Mouse (Mus musculus): ENCODE measurements at regions not wholly inside any gene's neighbourhood (a gene's known extent, or its start where the extent isn't known, plus 50 kb on each side); places are given as distances from the start of the nearest gene placed in this dataset.

DNA sequence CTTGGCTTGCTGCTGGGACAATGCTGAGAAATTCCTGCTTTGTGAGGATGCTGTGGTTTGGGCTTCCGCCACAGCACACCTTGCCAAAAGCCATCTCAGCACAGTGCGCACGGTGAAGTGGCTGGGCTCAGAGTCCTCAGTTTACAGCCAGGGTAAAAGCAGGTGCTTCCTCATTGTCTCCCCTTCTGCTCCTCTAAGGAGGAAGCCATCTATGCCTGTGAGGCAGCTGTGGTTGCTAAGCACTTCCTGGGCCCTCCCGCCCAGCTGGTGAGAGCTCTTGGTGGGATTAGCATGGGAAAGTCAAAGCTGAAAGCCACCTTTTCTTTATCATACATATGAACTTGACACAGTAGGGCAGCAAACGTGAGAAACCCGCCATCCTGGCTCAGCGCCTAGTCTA, 120.2 kb downstream of the Mycn start:
- H3K27me3 ChIP-seq (ENCODE audit: insufficient read depth, low read length): no peaks in the 10 kb centered on the region
- no peak overlapping the region for H3K27ac ChIP-seq (ENCODE audit: low read depth, low read length)
- no peak overlapping the region for H3K9ac ChIP-seq (replicated peaks; ENCODE audit: low read length, poor library complexity, severe bottlenecking)
- no peak overlapping the region for H3K4me3 ChIP-seq (ENCODE audit: low read depth, low read length)
- no peaks in the 10 kb centered on the region for H3K9me3 ChIP-seq (ENCODE audit: low read length)
- no peaks in the 10 kb centered on the region for H3K36me3 ChIP-seq (ENCODE audit: insufficient read depth, low read length)
- TF ChIP-seq CTCF (IDR thresholded peaks at IDR 0.05): no peak
- 70% methylated on average over 7 of the region's 7 CpGs for WGBS
- H3K4me1 ChIP-seq (ENCODE audit: insufficient read depth, low read length): no peaks in the 10 kb centered on the region
- no peak for DNase-seq (ENCODE audit: low spot score)
- ATAC-seq (ENCODE audit: low FRiP score): no peak
- no peak overlapping the region for H3K4me2 ChIP-seq (ENCODE audit: low read depth, low read length, poor library complexity, severe bottlenecking)

DNA sequence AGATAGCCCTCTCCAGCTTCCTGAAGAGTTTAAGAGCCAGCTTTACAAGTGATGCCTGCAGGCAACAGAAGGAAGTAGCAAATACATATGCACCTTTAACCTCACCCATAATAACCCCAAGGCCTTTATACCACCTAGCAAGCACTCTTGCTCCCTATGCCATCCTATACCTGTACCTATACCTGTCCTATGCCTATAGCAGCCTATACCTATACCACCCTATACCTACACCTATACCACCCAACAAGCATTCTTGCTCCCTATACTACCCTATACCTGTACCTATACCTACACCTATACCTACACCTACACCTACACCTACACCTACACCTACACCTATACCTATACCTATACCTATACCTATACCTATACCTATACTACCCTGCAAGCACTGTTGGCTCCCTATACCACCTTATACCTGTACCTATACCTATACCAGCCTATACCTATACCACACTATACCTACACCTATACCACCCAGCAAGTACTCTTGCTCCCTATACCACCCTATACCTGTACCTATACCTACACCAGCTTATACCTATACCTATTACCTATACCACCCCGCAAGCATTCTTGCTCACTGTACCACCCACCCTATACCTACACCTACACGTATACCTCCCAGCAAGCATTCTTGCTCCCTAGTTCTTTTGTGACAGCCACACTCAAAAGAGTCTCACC, 120.9 kb downstream of the Mycn start:
- Histone ChIP-seq H3K9me3 (ENCODE audit: low read length) (no peaks in the 10 kb centered on the region), H3K27me3 (ENCODE audit: insufficient read depth, low read length) (no peaks in the 10 kb centered on the region), H3K9ac (replicated peaks; ENCODE audit: low read length, poor library complexity, severe bottlenecking) (no peak overlapping the region), H3K4me1 (ENCODE audit: insufficient read depth, low read length) (no peaks in the 10 kb centered on the region), H3K27ac (ENCODE audit: low read depth, low read length) (no peak overlapping the region), H3K4me3 (ENCODE audit: low read depth, low read length) (no peak overlapping the region), H3K4me2 (ENCODE audit: low read depth, low read length, poor library complexity, severe bottlenecking) (no peak overlapping the region), H3K36me3 (ENCODE audit: insufficient read depth, low read length) (no peaks in the 10 kb centered on the region)
- DNase-seq (ENCODE audit: low spot score) (no peak), ATAC-seq (ENCODE audit: low FRiP score) (0 out of 2 replicates have a peak, but pooled peaks have one; percentile 16)
- TF ChIP-seq CTCF (IDR thresholded peaks at IDR 0.05): no peak
- 96% methylated on average over 2 of the region's 2 CpGs for WGBS

DNA sequence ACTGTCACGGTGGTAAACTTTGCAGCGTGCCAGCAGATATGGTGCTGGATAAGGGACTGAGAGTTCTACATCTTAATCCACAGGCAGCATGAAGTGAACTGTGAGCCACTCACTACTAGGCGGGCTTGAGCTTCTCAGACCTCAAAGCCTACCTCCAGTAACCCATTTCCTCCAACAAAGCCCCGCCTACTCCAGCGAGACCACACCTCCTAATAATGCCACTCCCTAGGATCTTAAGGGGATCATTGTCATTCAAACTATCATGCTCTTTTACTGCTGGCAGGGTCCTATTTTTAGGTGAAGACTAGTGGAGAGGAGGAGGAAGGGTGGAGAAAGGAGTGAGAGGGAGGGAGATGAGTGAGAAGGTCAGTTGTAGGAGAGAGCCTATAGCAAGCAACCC, 122.0 kb downstream of the Mycn start:
- Histone ChIP-seq H3K9ac (replicated peaks; ENCODE audit: low read length, poor library complexity, severe bottlenecking) (no peak overlapping the region), H3K4me2 (ENCODE audit: low read depth, low read length, poor library complexity, severe bottlenecking) (no peak overlapping the region), H3K36me3 (ENCODE audit: insufficient read depth, low read length) (no peaks in the 10 kb centered on the region), H3K27me3 (ENCODE audit: insufficient read depth, low read length) (no peaks in the 10 kb centered on the region), H3K4me3 (ENCODE audit: low read depth, low read length) (no peak overlapping the region), H3K27ac (ENCODE audit: low read depth, low read length) (no peak overlapping the region), H3K4me1 (ENCODE audit: insufficient read depth, low read length) (no peaks in the 10 kb centered on the region), H3K9me3 (ENCODE audit: low read length) (no peaks in the 10 kb centered on the region)
- 75% methylated on average over 5 of the region's 5 CpGs for WGBS
- TF ChIP-seq CTCF (IDR thresholded peaks at IDR 0.05): no peak
- ATAC-seq (ENCODE audit: low FRiP score) (no peak), DNase-seq (ENCODE audit: low spot score) (no peak)

DNA sequence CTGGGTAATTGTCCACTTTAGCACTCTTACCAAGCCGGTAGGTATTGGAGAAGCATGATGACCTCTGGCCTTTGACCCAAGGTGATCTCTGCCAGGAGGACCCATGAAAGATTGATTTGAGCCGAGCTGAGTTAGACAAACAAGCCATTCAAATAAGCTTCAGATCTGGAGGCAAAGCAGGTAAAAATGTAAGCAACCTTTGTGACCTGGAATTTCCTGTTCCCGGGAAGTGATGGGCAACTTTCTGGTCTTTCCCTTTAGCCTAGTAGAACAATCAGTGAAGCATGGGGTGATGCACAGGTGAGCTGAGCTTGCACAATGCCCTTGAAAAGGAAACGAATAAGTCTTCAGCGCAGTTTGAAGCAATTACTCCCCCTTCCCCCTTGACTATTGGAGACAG, 127.0 kb downstream of the Mycn start:
- Histone ChIP-seq H3K27ac (ENCODE audit: low read depth, low read length) (no peak overlapping the region), H3K36me3 (ENCODE audit: insufficient read depth, low read length) (no peaks in the 10 kb centered on the region), H3K9me3 (ENCODE audit: low read length) (no peaks in the 10 kb centered on the region), H3K9ac (replicated peaks; ENCODE audit: low read length, poor library complexity, severe bottlenecking) (no peak overlapping the region), H3K4me3 (ENCODE audit: low read depth, low read length) (no peak overlapping the region), H3K4me2 (ENCODE audit: low read depth, low read length, poor library complexity, severe bottlenecking) (no peak overlapping the region), H3K4me1 (ENCODE audit: insufficient read depth, low read length) (peaks cover 10% of the 10 kb centered on the region), H3K27me3 (ENCODE audit: insufficient read depth, low read length) (no peaks in the 10 kb centered on the region)
- ATAC-seq (ENCODE audit: low FRiP score): no peak
- DNase-seq (ENCODE audit: low spot score): no peak
- TF ChIP-seq CTCF (IDR thresholded peaks at IDR 0.05): no peak
- 78% methylated on average over 5 of the region's 5 CpGs for WGBS

DNA sequence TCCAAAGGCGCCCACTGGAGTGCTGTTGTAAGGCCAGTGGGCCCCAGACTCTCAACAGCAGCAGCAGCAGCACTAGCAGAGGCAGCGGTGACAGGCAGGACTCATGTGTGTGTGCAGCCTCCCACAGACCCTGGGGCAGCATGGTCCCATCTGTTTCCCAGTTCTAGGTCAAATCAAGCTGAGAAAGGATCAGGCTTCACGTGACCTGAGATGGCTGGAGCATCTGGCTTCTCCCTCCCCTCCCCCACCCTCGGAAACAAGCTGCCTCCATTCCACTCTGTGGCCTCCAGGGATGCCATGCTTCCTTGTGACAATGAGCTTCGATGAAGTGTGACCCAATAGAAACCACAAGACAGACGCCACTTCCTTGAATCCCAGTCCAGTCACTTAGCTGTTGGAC, 128.8 kb downstream of the Mycn start:
- no peaks in the 10 kb centered on the region for H3K27me3 ChIP-seq (ENCODE audit: insufficient read depth, low read length)
- ATAC-seq (ENCODE audit: low FRiP score): peak; percentile 25; the same call in 1 of the 2 replicates
- no peak overlapping the region for H3K4me2 ChIP-seq (ENCODE audit: low read depth, low read length, poor library complexity, severe bottlenecking)
- H3K27ac ChIP-seq (ENCODE audit: low read depth, low read length): no peak overlapping the region
- no peaks in the 10 kb centered on the region for H3K36me3 ChIP-seq (ENCODE audit: insufficient read depth, low read length)
- no peaks in the 10 kb centered on the region for H3K9me3 ChIP-seq (ENCODE audit: low read length)
- no peak overlapping the region for H3K4me3 ChIP-seq (ENCODE audit: low read depth, low read length)
- no peak overlapping the region for H3K9ac ChIP-seq (replicated peaks; ENCODE audit: low read length, poor library complexity, severe bottlenecking)
- peak; percentile 76 for DNase-seq (ENCODE audit: low spot score)
- WGBS: 37% methylated on average over 6 of the region's 6 CpGs
- peaks cover 10% of the 10 kb centered on the region for H3K4me1 ChIP-seq (ENCODE audit: insufficient read depth, low read length)
- TF ChIP-seq CTCF (IDR thresholded peaks at IDR 0.05): no peak

DNA sequence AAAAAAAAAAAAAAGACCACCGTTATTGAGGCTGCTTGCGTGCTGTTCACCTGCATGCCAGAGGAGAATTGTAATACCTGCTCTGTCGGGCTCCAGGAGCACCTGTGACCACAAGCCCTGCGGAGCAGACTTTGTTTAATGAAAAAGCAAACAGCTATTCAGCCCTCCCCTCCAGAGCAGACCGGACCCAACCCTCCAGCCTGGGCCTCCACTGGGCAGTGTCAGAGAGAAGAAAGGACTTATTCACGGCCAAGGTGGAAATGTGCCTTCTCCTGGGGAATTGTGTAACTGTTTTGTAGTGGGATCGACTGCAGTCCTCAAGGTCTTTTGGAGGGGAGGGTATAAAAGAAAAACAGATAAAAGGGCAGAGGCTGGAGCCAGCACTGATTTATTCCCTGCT, 130.8 kb downstream of the Mycn start:
- WGBS: 13% methylated on average over 7 of the region's 7 CpGs
- no peak for DNase-seq (ENCODE audit: low spot score)

More for the DNA sequence above, 130.8 kb downstream of the Mycn start:
- H3K9me3 ChIP-seq (ENCODE audit: low read length): no peaks in the 10 kb centered on the region
- no peak overlapping the region for H3K9ac ChIP-seq (replicated peaks; ENCODE audit: low read length, poor library complexity, severe bottlenecking)
- no peak for ATAC-seq (ENCODE audit: low FRiP score)
- no peaks in the 10 kb centered on the region for H3K36me3 ChIP-seq (ENCODE audit: insufficient read depth, low read length)
- H3K27ac ChIP-seq (ENCODE audit: low read depth, low read length): no peak overlapping the region; the same call in 1 of the 2 replicates
- no peak overlapping the region for H3K4me3 ChIP-seq (ENCODE audit: low read depth, low read length)
- no peaks in the 10 kb centered on the region for H3K27me3 ChIP-seq (ENCODE audit: insufficient read depth, low read length)
- peaks cover 10% of the 10 kb centered on the region for H3K4me1 ChIP-seq (ENCODE audit: insufficient read depth, low read length)
- no peak overlapping the region for H3K4me2 ChIP-seq (ENCODE audit: low read depth, low read length, poor library complexity, severe bottlenecking)
- TF ChIP-seq CTCF (IDR thresholded peaks at IDR 0.05): no peak
